Mouse (Mus musculus) inflammation-experienced regulatory T-cells, adult 6 months (primary cell): ENCODE measurements around the gene Kcnk3. TPM values are rescaled to one million over a fixed set of nuclear protein-coding genes. Genes with fewer than 3 reads are reported as not detected.

Experiments
- ATAC-seq: one replicate; pipeline ENCODE4 v1.8.0; 2017
- polyA plus RNA-seq, 3 experiments: library from polyadenylated mRNA; unstranded; fragments of 100-300 nt; shearing (Covaris generic); gene quantifications; one replicate each; pipeline ENCODE4 v1.2.1; 2017

Gene Kcnk3
- polyA plus RNA-seq = under 1 TPM in 1 of 3 experiments, not detected in 2; 0.09 TPM

- no peak for ATAC-seq
Observed at GRCm38 (mm10) chr5:30587681-30588300, at the start of gene Kcnk3. Kcnk3 (plus strand) TSS chr5:30588170.

GRCm38 (mm10) chr5:30545698-30546097, 42.3 kb upstream of the Kcnk3 start, which contains the start of gene Cib4:
Cib4 (minus strand) TSS chr5:30545836.
- no peak for ATAC-seq

- no peak for ATAC-seq
Observed at GRCm38 (mm10) chr5:30548681-30549080, 39.3 kb upstream of the Kcnk3 start.

DNA sequence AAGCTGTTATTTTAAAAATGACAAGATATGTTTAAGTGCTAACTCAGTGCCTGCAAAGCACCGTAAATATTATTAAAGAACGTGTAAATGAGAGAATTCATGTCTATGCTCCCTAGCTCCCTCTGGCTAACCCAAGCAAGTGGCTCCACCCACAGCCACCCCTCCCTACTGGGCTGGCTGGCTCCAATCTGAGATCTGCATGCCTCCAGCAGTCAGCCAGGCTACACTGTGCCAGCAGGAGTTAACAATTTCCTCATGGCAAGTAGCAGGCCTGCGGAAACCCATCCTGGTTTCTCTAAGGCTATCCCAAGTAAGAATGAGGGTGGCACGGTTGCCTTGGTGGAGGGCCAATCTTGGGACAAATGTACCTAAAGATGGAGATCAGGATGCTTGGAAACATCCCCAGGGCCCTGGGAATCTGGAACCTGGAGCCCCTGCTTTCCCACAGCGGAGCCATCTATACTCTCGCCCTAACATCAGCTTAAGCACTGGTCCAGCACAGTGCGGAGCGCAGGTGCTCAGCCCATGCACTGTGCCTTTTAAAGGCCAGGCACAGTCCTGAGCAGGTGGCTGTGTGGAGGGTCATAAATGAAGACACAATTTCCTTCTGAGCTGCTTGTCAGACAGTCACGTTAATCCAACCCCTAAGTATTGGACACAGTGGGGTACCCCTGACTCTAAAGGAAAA, 37.5 kb upstream of the Kcnk3 start:
- no peak for ATAC-seq

DNA sequence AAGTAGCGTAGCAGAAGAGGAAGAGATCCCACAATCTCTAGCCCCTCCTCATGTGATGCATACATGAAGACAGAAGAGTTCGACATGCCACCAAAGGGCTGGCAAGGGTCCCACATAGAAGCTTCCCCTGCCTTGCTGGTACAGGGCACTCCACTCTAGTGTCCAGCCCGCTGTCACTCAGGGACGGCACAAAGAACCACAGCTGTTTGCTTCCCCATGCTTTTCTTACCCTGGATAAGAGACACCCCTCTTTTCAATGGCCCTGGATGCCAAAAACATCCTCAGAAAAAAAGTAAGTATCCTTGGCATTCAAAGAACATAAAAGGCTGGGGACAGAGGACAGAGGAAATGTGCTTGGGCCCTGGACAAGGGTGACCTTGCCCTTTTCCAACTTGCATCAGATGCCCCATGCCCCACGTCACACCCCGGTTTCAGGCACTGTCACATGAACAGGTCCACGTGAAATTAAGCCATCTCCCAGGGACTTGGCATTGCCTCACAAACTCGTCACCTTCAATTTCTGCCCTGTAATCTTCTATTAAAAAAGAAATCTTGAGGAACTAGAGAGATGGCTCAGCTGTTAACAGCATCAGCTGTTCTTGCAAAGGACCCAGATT, 36.8 kb upstream of the Kcnk3 start:
- no peak for ATAC-seq

DNA sequence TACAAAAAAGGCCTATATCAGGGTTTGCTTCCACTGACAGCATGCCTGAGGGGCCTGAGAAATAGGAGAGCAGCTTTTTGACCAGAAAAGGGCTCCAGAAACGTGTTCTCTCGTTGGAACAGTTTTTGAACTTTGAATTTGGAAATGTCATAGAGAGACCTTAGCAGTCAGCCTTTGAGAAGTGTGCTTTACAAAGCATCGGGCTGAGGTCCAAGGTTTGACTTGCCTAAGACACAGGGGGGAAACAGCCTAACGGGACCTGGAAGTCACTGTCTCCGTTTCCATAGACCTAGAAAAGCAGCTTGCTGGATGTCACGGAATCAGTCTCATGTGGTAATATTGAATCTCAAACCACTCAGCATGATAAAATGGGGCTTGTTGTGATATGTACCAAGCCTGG, 36.0 kb upstream of the Kcnk3 start:
- no peak for ATAC-seq

DNA sequence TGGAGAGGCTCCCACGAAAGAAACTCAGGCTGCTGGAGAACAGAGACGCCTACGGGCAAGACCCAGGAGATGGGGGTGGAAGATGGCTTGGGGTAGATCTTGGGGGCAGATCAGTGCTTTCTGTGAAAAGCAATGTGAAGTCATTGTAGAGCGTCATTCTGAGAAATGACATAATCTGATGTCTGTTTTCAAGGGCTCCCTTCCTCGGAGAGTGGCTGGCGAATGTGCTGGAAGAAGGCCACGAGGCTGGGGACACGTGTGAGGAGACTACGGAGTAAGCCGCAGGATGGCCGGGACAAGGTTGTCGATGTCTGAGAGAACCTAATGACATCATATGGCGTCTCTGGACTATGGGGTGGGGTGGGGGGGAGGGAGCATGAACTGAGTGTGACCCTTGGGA, 34.0 kb upstream of the Kcnk3 start:
- no peak for ATAC-seq

DNA sequence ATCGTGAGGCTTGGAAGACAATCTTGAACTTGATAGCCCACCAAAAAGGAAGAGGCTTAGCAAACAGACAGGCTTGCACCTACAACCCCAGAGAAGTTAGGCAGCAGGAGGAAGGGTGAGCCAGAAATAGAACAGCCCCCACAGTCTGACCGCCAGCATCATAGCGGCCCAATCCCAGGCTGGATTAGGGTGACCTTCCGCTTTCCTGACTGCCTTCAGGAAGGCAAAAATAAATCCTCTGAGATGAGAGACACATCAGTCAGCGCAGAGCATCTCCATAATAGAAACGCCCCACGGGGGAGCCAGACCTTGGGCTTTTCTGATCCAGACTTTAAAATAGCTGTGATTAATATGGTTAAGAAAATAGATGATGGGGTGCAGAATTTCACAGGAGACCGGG, 33.0 kb upstream of the Kcnk3 start:
- no peak for ATAC-seq

DNA sequence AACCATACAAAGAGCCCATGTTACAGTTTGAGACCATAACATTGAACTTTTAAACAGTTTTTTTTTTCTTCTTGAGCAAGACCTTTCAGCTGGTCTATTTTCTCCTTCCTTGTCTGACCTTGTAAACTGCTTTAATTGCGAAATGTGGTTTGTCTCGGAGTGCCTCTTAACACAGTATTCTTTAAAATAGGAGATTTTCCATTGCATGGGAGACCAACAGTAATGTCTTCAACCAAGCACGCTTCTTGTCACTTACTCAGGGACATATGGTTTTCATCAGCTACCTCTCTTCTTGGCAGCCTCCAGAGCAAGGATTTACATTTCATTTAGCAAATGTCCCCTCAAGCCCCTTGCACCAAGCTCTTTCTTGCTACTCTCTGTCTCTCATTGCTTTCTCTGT, 31.7 kb upstream of the Kcnk3 start:
- no peak for ATAC-seq

- ATAC-seq = no peak
Observed at GRCm38 (mm10) chr5:30559421-30559820, 28.5 kb upstream of the Kcnk3 start.

DNA sequence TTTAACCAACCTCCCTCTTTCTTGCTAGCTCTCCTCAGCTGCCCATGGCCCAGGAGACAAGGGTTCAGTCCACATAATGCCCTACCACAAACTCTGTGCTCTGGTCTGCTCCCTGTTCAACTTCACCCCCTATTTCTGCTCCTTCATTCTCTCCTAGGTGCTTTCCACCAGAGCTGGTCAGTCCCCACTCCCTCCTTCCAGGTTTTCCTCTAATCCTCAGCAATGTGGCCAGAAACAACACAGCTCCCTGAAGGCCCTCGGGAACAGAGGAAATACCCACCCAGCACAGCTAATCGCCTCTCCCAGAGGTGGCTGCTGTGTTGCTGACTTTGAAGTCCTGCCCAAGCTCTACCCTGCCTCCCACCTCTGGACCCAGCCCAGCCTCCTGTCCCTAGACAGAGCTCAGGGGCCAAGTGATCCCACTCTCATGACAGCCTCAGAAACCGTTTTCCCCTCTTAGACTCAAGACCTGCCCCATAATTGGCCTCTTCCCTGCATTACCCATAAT, 27.9 kb upstream of the Kcnk3 start:
- ATAC-seq = no peak

DNA sequence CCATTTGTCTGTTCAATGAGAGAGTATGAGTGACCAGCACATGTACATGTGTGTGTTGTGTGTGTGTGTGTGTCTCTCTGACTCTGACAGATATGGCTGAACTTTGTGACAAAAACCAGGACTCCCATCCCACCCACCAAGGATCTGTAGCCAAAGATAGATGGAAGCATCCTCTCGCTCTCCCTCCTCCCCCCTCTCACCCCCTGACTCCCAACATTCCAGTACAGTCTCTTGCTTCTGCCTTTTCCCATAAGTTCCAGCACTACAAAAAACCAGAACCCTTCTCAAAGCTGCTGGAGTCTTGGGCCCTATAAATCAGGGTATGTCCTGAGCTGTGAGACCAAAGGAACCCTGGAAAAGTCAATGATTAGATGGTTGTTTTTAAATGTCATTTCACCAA, 19.5 kb upstream of the Kcnk3 start:
- no peak for ATAC-seq

GRCm38 (mm10) chr5:30571820-30572219, 16.1 kb upstream of the Kcnk3 start:
- no peak for ATAC-seq

DNA sequence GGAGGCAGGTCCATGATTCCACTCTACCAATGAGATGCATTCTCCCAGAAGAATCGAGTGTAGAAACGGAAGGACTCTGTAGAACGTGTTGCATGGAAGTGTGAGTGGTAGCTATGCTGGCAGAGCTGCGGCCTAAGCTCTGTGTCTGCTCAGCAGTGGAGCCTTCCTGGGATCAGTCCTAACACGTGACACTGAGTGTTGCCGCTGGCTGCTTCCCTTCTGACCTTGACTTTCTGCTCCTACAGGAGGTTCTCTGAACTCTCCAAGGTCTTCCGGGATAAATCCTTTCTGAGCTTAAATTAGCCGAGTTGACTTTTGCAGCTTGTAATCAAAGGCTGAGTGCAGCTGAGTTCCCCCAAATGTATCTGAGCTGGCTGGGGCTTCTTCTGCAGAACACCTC, 13.6 kb upstream of the Kcnk3 start:
- no peak for ATAC-seq

- no peak for ATAC-seq
Observed at GRCm38 (mm10) chr5:30576233-30576632, 11.7 kb upstream of the Kcnk3 start.

DNA sequence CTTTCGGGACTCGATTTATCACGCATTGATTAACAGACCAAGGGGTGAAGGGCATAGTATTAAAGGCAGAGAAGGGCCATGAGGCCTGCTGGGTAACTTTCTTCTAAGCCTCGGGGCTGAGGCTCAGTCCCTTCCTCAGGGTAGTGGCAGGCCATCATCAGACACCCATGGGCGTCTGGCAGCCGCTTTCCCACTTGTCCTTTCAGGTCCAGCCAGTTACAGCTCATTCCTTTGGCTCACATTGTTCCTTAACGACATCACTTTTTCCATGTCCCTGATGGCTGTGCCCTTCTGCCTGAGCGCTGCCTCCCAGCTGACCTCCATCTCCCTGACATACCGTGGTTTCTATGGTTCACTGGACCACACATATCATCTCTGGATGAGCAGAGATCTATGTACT, 10.7 kb upstream of the Kcnk3 start:
- no peak for ATAC-seq

DNA sequence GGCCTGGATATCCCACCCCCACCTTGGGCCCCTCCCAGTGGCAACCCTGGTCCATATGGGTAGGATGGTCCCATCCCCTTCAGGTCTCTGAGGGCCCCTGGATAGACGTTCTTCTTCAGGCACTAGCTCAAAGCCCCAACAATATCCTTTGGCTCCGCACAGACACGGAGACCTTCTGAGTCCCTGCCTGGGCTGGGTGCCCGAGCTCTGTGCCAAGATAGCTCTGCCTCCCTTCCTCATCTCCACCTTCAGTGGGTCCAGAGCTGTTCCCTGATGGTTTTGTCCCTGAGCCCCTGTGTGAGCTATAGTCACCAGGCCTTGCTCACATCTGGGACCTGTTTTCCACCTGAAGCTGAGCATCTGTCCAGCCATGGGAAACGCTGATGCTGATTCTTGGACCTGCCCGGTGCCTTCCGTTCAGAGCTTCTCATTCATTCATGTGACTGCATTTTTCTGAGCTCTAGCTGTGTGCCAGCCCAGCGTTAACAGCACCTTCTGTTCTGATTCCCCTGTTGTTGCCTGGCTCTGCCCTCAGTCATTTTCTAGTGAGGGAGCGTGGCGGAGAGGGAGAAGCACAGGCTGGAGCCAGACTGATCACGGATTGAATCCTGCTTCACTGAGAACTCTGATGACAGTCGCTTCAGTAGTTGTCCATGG, 10.2 kb upstream of the Kcnk3 start:
- ATAC-seq = no peak

GRCm38 (mm10) chr5:30578445-30579080, 9.4 kb upstream of the Kcnk3 start:
- ATAC-seq = no peak

DNA sequence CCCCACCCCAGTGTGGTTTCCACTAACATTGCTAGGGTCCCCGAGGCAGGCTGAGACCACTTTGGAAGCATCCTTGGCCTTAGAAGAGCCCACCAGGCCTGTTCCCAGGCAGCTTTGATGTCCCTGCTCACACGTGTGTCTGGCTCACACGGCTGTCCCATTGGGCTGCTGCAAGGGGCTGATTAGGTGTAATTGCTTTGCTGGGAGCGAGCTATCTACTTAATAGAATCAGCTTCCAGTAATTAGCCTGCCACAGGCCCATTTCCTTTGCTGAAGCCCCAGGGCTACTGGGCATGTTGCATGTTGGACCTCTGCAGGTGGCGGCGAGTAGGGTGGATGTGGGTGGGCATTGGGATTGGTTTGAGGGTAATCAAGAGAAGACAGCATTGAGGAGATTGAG, 7.2 kb upstream of the Kcnk3 start:
- no peak for ATAC-seq

GRCm38 (mm10) chr5:30582017-30582416, 6.0 kb upstream of the Kcnk3 start:
- no peak for ATAC-seq

DNA sequence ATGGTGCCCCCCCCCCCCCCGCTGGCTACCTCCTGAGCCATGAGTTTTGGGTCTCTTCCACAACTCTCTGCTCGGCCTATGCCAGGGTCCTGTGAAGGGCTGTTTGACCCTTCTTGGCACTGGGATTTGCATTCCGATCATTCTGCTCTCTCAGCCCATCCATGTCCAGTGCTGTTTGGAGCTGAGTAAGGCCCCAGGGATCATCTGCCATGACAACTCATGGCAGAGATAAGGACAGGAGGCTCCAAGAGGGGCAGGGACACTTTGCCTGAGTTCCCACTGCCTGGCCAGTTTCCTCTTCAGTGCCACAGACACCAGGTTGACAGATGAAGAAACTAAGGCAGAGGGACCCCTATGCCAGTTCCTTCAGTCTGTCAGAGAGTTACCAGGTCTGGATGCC, 1.4 kb upstream of the Kcnk3 start:
- no peak for ATAC-seq

DNA sequence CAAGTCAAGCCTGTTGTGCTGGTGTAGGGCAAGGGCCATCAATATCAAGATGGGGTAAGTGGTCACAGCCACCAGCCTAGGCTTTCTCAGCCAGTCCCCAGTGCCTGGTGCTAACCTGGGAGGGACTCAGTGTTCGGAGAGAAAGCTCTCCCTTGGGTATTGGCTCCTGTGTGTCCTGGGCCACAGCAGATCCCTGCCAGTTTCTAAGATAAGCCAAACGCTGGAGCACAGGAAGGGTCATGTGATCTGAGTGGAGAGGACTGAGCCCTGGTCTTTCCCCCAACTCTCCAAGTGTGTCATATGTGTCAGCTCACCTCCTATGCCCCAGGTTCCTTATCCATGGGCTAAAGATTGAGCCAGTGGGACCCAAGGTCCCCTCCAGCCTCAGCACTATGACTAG, 869 bp upstream of the Kcnk3 start:
- ATAC-seq = no peak
